Mouse (Mus musculus) heart, embryonic 14.5 days (tissue): ENCODE measurements at regions not wholly inside any gene's neighbourhood (a gene's known extent, or its start where the extent isn't known, plus 50 kb on each side); places are given as distances from the start of the nearest gene placed in this dataset.

ENCODE experiments used
- ATAC-seq: fragments of 200-750 bp; cut with Nextera tagmentation; 2 replicates; pipeline ENCODE4 v1.8.0; 2017; ENCODE audit warnings: low read depth, moderate TSS enrichment; ENCODE audit not compliant: insufficient number of reproducible peaks, insufficient read depth, low FRiP score
- H3K27ac ChIP-seq, 2 experiments: fragments of 200-500 bp in 1 of 2; fragments of 300-500 bp in 1 of 2; sonication (generic) in 1 of 2; replicated peaks in 1 of 2; 2 replicates each; pipeline ENCODE4 v1.5.1; 2012 to 2014; ENCODE audit warnings: low read depth in 2 of 2, low read length in 2 of 2, control low read depth in 1 of 2, mild to moderate bottlenecking in 1 of 2, mixed read lengths in 1 of 2; ENCODE audit not compliant: control insufficient read depth in 1 of 2, insufficient read depth in 1 of 2
- H3K27me3 ChIP-seq: fragments of 300-500 bp; sonication (generic); 2 replicates; pipeline ENCODE4 v1.6.1; 2014; ENCODE audit warnings: mild to moderate bottlenecking, low read length, control low read depth; ENCODE audit not compliant: control insufficient read depth, insufficient read depth
- H3K36me3 ChIP-seq: fragments of 300-500 bp; sonication (generic); 2 replicates; pipeline ENCODE4 v1.6.1; 2014; ENCODE audit warnings: mild to moderate bottlenecking, control low read depth, low read length, mixed read lengths; ENCODE audit not compliant: control insufficient read depth, insufficient read depth
- H3K4me1 ChIP-seq, 2 experiments: fragments of 200-500 bp in 1 of 2; fragments of 300-500 bp in 1 of 2; sonication (generic) in 1 of 2; 2 replicates each; pipeline ENCODE4 v1.6.1; 2012 to 2014; ENCODE audit warnings: low read length in 2 of 2, control low read depth in 1 of 2, mixed read lengths in 1 of 2; ENCODE audit not compliant: control insufficient read depth in 2 of 2, insufficient read depth in 2 of 2
- H3K4me2 ChIP-seq: fragments of 300-500 bp; sonication (generic); 2 replicates; pipeline ENCODE4 v1.6.1; 2014; ENCODE audit warnings: mild to moderate bottlenecking, low read length
- H3K4me3 ChIP-seq, 2 experiments: fragments of 200-500 bp in 1 of 2; fragments of 300-500 bp in 1 of 2; sonication (generic) in 1 of 2; 2 replicates each; pipeline ENCODE4 v1.5.1; 2012 to 2014; ENCODE audit warnings: low read length in 2 of 2, mild to moderate bottlenecking in 2 of 2, control low read depth in 1 of 2, low read depth in 1 of 2, moderate library complexity in 1 of 2; ENCODE audit not compliant: control insufficient read depth in 1 of 2, insufficient read depth in 1 of 2
- H3K9ac ChIP-seq: fragments of 300-500 bp; sonication (generic); 2 replicates; pipeline ENCODE4 v1.6.1; 2014; ENCODE audit warnings: mild to moderate bottlenecking, low read length
- H3K9me3 ChIP-seq: fragments of 300-500 bp; sonication (generic); 2 replicates; pipeline ENCODE4 v1.6.1; 2016; ENCODE audit warnings: low read length, control low read depth; ENCODE audit not compliant: control insufficient read depth
- WGBS: fragments of 180-500 bp; shearing (Covaris S2); extraction: QIAGEN DNeasy Blood & Tissue Kit; methylation state at CpG from one replicate; pipeline ENCODE4 v1.1.7; 2014; 5-methylcytosine and 5-hydroxymethylcytosine counted together

DNA sequence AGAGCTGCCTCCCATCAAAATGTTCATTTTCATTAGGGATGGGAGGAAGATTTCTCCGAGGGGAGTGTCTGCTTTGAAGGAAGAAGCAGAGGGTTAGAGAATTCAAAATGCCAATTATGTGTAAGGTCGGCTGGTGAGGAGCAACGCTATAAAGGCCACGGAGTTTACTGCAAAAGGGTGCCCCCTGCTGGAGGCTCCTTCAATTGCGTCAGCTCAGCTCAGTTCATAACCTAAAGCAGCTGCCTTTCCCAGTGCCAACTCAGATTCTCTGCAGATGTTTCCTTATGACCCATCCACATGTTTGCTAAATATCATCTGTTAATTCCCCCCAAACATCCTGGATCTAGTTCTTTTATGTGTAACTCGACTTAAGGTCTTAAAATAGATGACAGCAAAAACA is 138.8 kb downstream of the Mtx2 start:
- Histone ChIP-seq H3K4me2 (no peak overlapping the region), H3K9ac (no peak overlapping the region), H3K4me3 (no peak overlapping the region), H3K9me3 (no peaks in the 10 kb centered on the region), H3K36me3 (no peaks in the 10 kb centered on the region), H3K27ac (no peak overlapping the region), H3K4me1 (peaks cover 3 to 5% of the 10 kb centered on the region in 2 experiments; a peak in 2 of 4 replicates), H3K27me3 (0 out of 2 replicates have a peak, but pooled peaks cover 3% of the 10 kb centered on the region)
- no peak for ATAC-seq
- WGBS: under 1% methylated on average over 6 of the region's 6 CpGs

DNA sequence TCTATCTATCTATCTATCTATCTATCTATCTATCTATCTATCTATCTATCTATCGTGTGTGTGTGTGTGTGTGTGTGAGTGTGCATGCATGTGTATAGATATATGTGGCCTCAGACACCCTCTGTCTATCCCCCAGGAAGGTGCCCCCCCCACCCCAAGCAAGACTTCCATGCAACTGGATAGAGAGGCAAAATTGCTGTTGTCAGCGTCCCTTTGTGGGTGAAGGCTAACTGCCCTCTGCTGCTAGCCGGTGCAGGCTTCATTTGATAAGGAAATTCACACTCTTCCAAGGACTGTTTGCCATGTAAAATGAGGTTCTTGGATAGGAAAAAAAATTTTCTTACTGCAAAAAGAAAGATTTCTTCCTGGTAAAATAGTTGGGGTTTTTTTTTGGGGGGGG is 139.4 kb downstream of the Mtx2 start:
- no peaks in the 10 kb centered on the region for H3K9me3 ChIP-seq
- H3K36me3 ChIP-seq: no peaks in the 10 kb centered on the region
- no peak for ATAC-seq
- H3K9ac ChIP-seq: no peak overlapping the region
- H3K4me1 ChIP-seq: peaks cover 3 to 5% of the 10 kb centered on the region in 2 experiments; a peak in 2 of 4 replicates
- WGBS: 27% methylated on average over 3 of the region's 3 CpGs
- H3K4me2 ChIP-seq: peak overlapping the region; percentile 24; the same call in 1 of the 2 replicates
- no peak overlapping the region for H3K4me3 ChIP-seq
- no peak overlapping the region for H3K27ac ChIP-seq
- 0 out of 2 replicates have a peak, but pooled peaks cover 3% of the 10 kb centered on the region for H3K27me3 ChIP-seq

DNA sequence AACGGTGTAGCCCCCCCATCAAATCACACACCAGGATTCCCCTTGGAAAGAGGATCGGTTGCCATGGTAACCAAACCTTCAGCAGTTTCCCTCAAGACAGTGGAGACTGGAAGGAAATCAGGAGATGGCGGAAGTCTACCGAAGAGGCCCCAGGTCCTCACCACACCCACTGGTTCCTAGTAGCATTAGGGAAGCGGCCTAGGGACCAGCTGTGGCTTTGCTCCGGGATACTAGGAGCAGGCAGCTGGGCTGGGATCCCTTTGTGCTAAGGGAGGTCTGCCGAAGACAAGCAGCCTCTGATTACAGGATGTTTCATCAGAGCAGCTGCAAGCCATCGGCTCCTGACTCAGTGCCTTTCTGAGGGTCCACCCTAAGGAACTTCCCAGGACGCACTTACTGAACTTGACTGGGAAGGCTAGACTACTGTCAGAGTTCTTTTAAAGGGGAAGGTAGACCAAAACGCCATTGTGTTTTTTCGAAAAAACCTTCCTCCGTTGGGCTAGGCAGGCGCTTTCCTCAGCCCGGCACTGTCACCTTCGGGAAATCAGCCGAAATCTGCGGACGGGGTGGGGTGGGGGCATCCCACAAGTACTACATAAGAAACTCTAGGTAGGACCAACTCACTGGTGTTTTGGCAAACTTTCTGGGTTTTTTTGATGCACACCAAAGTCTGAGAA is 139.9 kb downstream of the Mtx2 start:
- H3K4me1 ChIP-seq: peaks cover 3 to 5% of the 10 kb centered on the region in 2 experiments; a peak in 2 of 4 replicates
- 28% methylated on average over 18 of the region's 18 CpGs for WGBS
- no peak for ATAC-seq
- H3K36me3 ChIP-seq: no peaks in the 10 kb centered on the region
- H3K27ac ChIP-seq: 0 out of 4 replicates have a peak overlapping the region, but pooled peaks of 1 of the 2 experiments have one; percentile 9
- H3K9me3 ChIP-seq: no peaks in the 10 kb centered on the region
- no peak overlapping the region for H3K9ac ChIP-seq
- 0 out of 2 replicates have a peak, but pooled peaks cover 3% of the 10 kb centered on the region for H3K27me3 ChIP-seq
- peak overlapping the region; percentile 24 for H3K4me2 ChIP-seq
- no peak overlapping the region for H3K4me3 ChIP-seq

DNA sequence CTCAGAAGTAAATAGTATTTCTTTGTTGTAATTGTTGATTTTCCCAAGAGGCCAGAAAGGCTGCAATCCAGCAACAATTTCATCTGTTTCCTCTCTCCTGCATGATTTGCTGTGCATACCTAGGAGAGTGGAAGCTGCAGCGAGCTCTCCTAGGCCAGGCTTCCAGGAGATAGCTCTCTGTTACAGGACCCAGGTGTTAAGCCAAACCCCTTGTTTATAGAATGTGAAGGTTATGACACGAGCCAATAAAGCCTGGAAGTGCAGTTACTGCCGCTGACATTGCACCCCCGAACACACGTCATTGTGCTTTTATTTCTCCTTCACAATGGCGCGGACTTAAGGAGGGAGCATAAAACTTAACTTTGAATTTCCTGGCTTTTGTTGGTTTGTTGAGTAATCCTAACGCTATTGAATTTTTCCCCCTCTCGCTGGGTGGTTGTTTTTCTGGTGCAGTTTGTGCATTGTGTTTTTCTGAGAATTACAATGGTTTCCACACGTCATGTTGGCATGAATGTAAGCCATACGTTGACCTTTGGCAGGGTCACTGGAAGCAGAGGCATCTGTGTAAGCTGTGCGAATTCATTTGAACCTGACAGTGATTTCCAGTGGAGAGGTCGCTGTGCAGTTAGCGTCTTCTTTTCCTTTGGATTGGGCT is 145.1 kb downstream of the Mtx2 start:
- ATAC-seq: no peak
- WGBS: 63% methylated on average over 14 of the region's 14 CpGs
- Histone ChIP-seq H3K4me3 (no peak overlapping the region), H3K4me2 (no peak overlapping the region), H3K27ac (peak overlapping the region; percentile 4 to 41; a peak in 3 of 4 replicates), H3K27me3 (0 out of 2 replicates have a peak, but pooled peaks cover 3% of the 10 kb centered on the region), H3K4me1 (peaks cover 0 to 2% of the 10 kb centered on the region in 2 experiments; a peak in 2 of 4 replicates), H3K9ac (no peak overlapping the region), H3K9me3 (no peaks in the 10 kb centered on the region), H3K36me3 (no peaks in the 10 kb centered on the region)

DNA sequence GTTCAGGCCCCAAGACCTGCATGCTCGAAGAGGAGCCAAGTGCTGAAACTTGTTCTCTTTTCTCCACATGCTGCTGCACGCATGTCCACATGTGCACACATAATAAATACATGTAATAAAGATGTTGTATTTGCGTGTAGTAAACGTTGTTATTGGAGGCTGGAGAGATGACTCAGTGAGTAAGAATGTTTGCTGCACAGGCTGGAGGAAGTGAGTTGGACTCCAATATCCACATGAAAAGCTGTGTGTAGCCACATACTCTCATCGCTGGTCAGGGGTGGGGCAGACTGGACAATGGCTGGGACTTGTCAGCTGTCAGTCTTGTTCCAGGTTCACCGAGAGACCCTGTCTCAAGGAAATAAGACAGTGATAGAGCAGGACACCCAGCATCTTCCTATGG is 147.8 kb downstream of the Mtx2 start:
- ATAC-seq: no peak
- H3K36me3 ChIP-seq: no peaks in the 10 kb centered on the region
- peaks cover 0 to 2% of the 10 kb centered on the region in 2 experiments; a peak in 1 of 4 replicates for H3K4me1 ChIP-seq
- H3K9me3 ChIP-seq: no peaks in the 10 kb centered on the region
- H3K4me2 ChIP-seq: no peak overlapping the region
- no peak overlapping the region for H3K4me3 ChIP-seq
- H3K27ac ChIP-seq: no peak overlapping the region
- H3K27me3 ChIP-seq: no peaks in the 10 kb centered on the region
- H3K9ac ChIP-seq: no peak overlapping the region
- WGBS: 53% methylated on average over 6 of the region's 6 CpGs

DNA sequence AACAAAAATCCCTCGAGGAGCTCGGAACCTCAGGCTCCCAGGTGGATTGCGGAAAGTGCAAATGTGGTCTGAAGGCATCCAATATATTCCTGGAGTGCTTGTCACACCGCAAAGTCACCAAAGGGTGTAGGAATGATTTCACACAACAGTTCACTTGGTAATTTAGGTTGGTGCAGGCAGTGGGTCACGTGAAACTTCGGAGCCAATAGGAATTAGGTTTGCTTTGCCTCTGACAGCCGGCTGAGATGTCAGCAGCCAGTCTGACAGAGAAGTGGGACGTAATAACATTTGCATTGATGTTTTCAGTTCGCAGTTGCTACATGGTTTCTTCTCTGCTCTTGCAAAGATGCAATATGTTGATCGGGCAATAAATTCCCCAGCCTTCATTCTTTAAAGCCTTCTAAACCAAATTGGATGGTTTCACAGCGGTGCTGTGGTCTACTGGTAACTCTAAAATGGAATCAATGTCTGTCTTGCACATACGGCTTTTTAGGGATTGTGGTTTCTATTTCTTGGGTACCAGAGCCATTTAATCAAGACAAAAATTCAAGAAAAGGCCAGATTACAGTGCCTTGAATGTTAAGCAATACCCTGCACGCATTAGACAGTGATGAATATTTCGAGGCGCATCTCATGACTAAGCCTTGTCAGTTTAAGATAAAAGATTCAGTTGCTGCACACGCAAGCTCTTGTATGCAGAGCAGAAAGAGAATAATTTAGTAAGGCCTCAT is 149.2 kb downstream of the Mtx2 start:
- Histone ChIP-seq H3K4me1 (peaks cover 0 to 2% of the 10 kb centered on the region in 2 experiments; a peak in 1 of 4 replicates), H3K36me3 (no peaks in the 10 kb centered on the region), H3K9ac (peak overlapping the region; percentile 41; the same call in 1 of the 2 replicates), H3K27ac (no peak overlapping the region), H3K9me3 (no peaks in the 10 kb centered on the region), H3K4me3 (peak overlapping the region in 1 of 2 experiments; percentile 19; a peak in 1 of 4 replicates), H3K4me2 (peak overlapping the region; percentile 52), H3K27me3 (no peaks in the 10 kb centered on the region)
- WGBS: 61% methylated on average over 16 of the region's 16 CpGs
- ATAC-seq: no peak

DNA sequence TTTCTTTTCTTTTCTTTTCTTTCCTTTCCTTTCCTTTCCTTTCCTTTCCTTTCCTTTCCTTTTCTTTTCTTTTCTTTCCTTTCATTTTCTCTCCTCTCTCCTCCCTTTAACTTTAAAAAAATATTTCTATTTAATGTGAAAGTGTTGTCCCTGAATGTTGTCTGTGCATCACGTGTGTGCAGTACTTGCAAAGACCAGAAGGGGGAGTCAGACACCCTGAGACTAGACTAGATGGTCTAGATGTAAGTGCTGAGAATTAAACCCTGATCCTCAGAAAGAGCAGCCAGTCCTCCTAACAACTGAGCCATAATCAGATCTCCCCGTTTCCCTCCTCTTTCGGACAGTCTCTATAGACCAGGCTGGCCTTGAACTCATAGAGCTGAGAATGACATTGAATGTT is 151.7 kb downstream of the Mtx2 start:
- H3K9ac ChIP-seq: no peak overlapping the region
- no peaks in the 10 kb centered on the region for H3K27me3 ChIP-seq
- peaks cover 0 to 2% of the 10 kb centered on the region in 2 experiments; a peak in 1 of 4 replicates for H3K4me1 ChIP-seq
- ATAC-seq: no peak
- 92% methylated on average over 3 of the region's 3 CpGs for WGBS
- no peaks in the 10 kb centered on the region for H3K9me3 ChIP-seq
- H3K36me3 ChIP-seq: no peaks in the 10 kb centered on the region
- no peak overlapping the region for H3K27ac ChIP-seq
- no peak overlapping the region for H3K4me3 ChIP-seq
- no peak overlapping the region for H3K4me2 ChIP-seq
